Mouse (Mus musculus) CH12.LX (cell line): ENCODE measurements at regions not wholly inside any gene's neighbourhood (a gene's known extent, or its start where the extent isn't known, plus 50 kb on each side); places are given as distances from the start of the nearest gene placed in this dataset.

Experiments
- DNase-seq: peaks from one replicate; pipeline ENCODE4 v3.0.0-alpha.2; 2013; ENCODE audit errors: extremely low read depth
- H3K27ac ChIP-seq: 2 replicates; pipeline ENCODE4 v1.5.1; 2012; ENCODE audit warnings: low read depth, mild to moderate bottlenecking, control low read depth, moderate library complexity; ENCODE audit not compliant: insufficient read depth
- H3K27me3 ChIP-seq: replicated peaks from 2 replicates; pipeline ENCODE3; 2012; ENCODE audit warnings: inconsistent platforms
- H3K36me3 ChIP-seq, 2 experiments: replicated peaks in 1 of 2; 2 replicates each; pipeline versions ENCODE3 to v1.6.1; 2012; ENCODE audit warnings: inconsistent platforms in 1 of 2, low read length in 1 of 2, mild to moderate bottlenecking in 1 of 2, mixed read lengths in 1 of 2, moderate library complexity in 1 of 2; ENCODE audit not compliant: control insufficient read depth in 1 of 2, insufficient read depth in 1 of 2
- H3K4me1 ChIP-seq, 2 experiments: 2 replicates each; pipeline ENCODE4 v1.6.1; 2012; ENCODE audit warnings: inconsistent platforms in 1 of 2, moderate library complexity in 1 of 2; ENCODE audit not compliant: insufficient read depth in 2 of 2, control insufficient read depth in 1 of 2
- H3K4me2 ChIP-seq: 2 replicates; pipeline ENCODE4 v1.6.1; 2012; ENCODE audit warnings: low read depth, mild to moderate bottlenecking, control low read depth; ENCODE audit not compliant: poor library complexity, insufficient read depth, severe bottlenecking
- H3K4me3 ChIP-seq, 3 experiments: fragments of 150-350 bp in 1 of 3; sonication (generic) in 1 of 3; replicated peaks in 1 of 3; 2 replicates each; pipeline versions ENCODE3 to v1.5.1; 2011 to 2012; ENCODE audit warnings: low read depth in 2 of 3, low read length in 2 of 3, mild to moderate bottlenecking in 2 of 3, moderate library complexity in 2 of 3, control low read depth in 1 of 3, improper control_type of control experiment in 1 of 3, inconsistent platforms in 1 of 3, mixed read lengths in 1 of 3; ENCODE audit not compliant: poor library complexity in 1 of 3
- H3K79me2 ChIP-seq: replicated peaks from 2 replicates; pipeline ENCODE4 v1.6.1; 2012; ENCODE audit warnings: mild to moderate bottlenecking, moderate library complexity; ENCODE audit not compliant: control insufficient read depth, poor library complexity, insufficient read depth, severe bottlenecking; ENCODE audit errors: extremely low read depth
- H3K9ac ChIP-seq: 2 replicates; pipeline ENCODE4 v1.6.1; 2012; ENCODE audit warnings: low read depth, mild to moderate bottlenecking, control low read depth, moderate library complexity; ENCODE audit not compliant: insufficient read depth
- H3K9me3 ChIP-seq: replicated peaks from 2 replicates; pipeline ENCODE3; 2012; ENCODE audit warnings: low read length, inconsistent platforms, mixed read lengths
- BHLHE40 ChIP-seq: IDR thresholded peaks from 2 replicates; pipeline ENCODE4 v1.6.1; 2011; ENCODE audit warnings: mild to moderate bottlenecking, low read depth, low read length, improper control_type of control experiment
- CHD2 ChIP-seq: IDR thresholded peaks from 2 replicates; pipeline ENCODE4 v1.6.1; 2011; ENCODE audit warnings: low read length, improper control_type of control experiment
- CTCF ChIP-seq, 2 experiments: IDR thresholded peaks in 1 of 2; conservative IDR thresholded peaks in 1 of 2; 2 replicates each; pipeline ENCODE4 v1.5.1; 2011 to 2012; ENCODE audit warnings: low read depth in 2 of 2, low read length in 2 of 2, improper control_type of control experiment in 1 of 2, inconsistent platforms in 1 of 2, mild to moderate bottlenecking in 1 of 2, moderate library complexity in 1 of 2
- E2F4 ChIP-seq: IDR thresholded peaks from 2 replicates; pipeline ENCODE4 v1.6.1; 2011; ENCODE audit warnings: low read depth, low read length, improper control_type of control experiment; ENCODE audit not compliant: insufficient replicate concordance
- EP300 ChIP-seq: IDR thresholded peaks from 2 replicates; pipeline ENCODE4 v1.6.1; 2011; ENCODE audit warnings: low read length, improper control_type of control experiment
- ETS1 ChIP-seq: conservative IDR thresholded peaks from 2 replicates; pipeline ENCODE4 v1.6.1; 2012; ENCODE audit warnings: low read depth, mild to moderate bottlenecking, inconsistent platforms, low read length, improper control_type of control experiment, moderate library complexity
- GABPA ChIP-seq: IDR thresholded peaks from 2 replicates; pipeline ENCODE4 v1.6.1; 2012; ENCODE audit warnings: low read depth, low read length, improper control_type of control experiment, inconsistent platforms; ENCODE audit not compliant: insufficient replicate concordance
- HCFC1 ChIP-seq: IDR thresholded peaks from 2 replicates; pipeline ENCODE4 v1.6.1; 2012; ENCODE audit warnings: low read depth, mild to moderate bottlenecking, inconsistent platforms, low read length, improper control_type of control experiment
- IRF4 ChIP-seq: IDR thresholded peaks from 2 replicates; pipeline ENCODE4 v1.6.1; 2014; ENCODE audit warnings: low read depth, mild to moderate bottlenecking, inconsistent platforms, low read length, improper control_type of control experiment
- JUN ChIP-seq: IDR thresholded peaks from 2 replicates; pipeline ENCODE4 v1.6.1; 2011; ENCODE audit warnings: low read depth, mild to moderate bottlenecking, low read length, improper control_type of control experiment, moderate library complexity; ENCODE audit not compliant: insufficient read depth
- JUND ChIP-seq: conservative IDR thresholded peaks from 2 replicates; pipeline ENCODE4 v1.6.1; 2011; ENCODE audit warnings: low read depth, low read length, improper control_type of control experiment
- KAT2A ChIP-seq: IDR thresholded peaks from 2 replicates; pipeline ENCODE4 v1.6.1; 2012; ENCODE audit warnings: low read length, improper control_type of control experiment, inconsistent platforms; ENCODE audit not compliant: insufficient replicate concordance
- MAFK ChIP-seq: IDR thresholded peaks from 2 replicates; pipeline ENCODE4 v1.6.1; 2011; ENCODE audit warnings: low read length, improper control_type of control experiment; ENCODE audit not compliant: insufficient replicate concordance
- MAX ChIP-seq: IDR thresholded peaks from 2 replicates; pipeline ENCODE4 v1.6.1; 2011; ENCODE audit warnings: low read length, improper control_type of control experiment
- MYC ChIP-seq: IDR thresholded peaks from 2 replicates; pipeline ENCODE4 v1.6.1; 2011; ENCODE audit warnings: low read depth, mild to moderate bottlenecking, improper control_type of control experiment, low read length
- NRF1 ChIP-seq: IDR thresholded peaks from 2 replicates; pipeline ENCODE4 v1.6.1; 2014; ENCODE audit warnings: low read depth, mild to moderate bottlenecking, inconsistent platforms, low read length, improper control_type of control experiment, moderate library complexity
- PAX5 ChIP-seq: IDR thresholded peaks from 2 replicates; pipeline ENCODE4 v1.6.1; 2012; ENCODE audit warnings: low read length, inconsistent platforms, mixed read lengths
- POLR2AphosphoS2 ChIP-seq: IDR thresholded peaks from 2 replicates; pipeline ENCODE4 v1.6.1; 2011; ENCODE audit warnings: low read depth, low read length, improper control_type of control experiment
- RAD21 ChIP-seq: IDR thresholded peaks from 2 replicates; pipeline ENCODE4 v1.6.1; 2011; ENCODE audit warnings: low read depth, mild to moderate bottlenecking, low read length, improper control_type of control experiment, moderate library complexity
- SMC3 ChIP-seq: IDR thresholded peaks from 2 replicates; pipeline ENCODE4 v1.6.1; 2011; ENCODE audit warnings: low read depth, low read length, improper control_type of control experiment
- TBP ChIP-seq: conservative IDR thresholded peaks from 2 replicates; pipeline ENCODE4 v1.6.1; 2011; ENCODE audit warnings: low read depth, low read length, improper control_type of control experiment
- TCF12 ChIP-seq: IDR thresholded peaks from 2 replicates; pipeline ENCODE4 v1.6.1; 2014; ENCODE audit warnings: low read depth, mild to moderate bottlenecking, inconsistent platforms, low read length, improper control_type of control experiment
- UBTF ChIP-seq: IDR thresholded peaks from 2 replicates; pipeline ENCODE4 v1.6.1; 2012; ENCODE audit warnings: low read depth, mild to moderate bottlenecking, inconsistent platforms, low read length, improper control_type of control experiment, moderate library complexity
- USF1 ChIP-seq: IDR thresholded peaks from 2 replicates; pipeline ENCODE4 v1.6.1; 2014; ENCODE audit warnings: low read depth, mild to moderate bottlenecking, inconsistent platforms, low read length, improper control_type of control experiment
- ZC3H11A ChIP-seq: IDR thresholded peaks from 2 replicates; pipeline ENCODE4 v1.6.1; 2012; ENCODE audit warnings: low read depth, mild to moderate bottlenecking, inconsistent platforms, low read length, improper control_type of control experiment
- ZMIZ1 ChIP-seq: IDR thresholded peaks from 2 replicates; pipeline ENCODE4 v1.6.1; 2012; ENCODE audit warnings: low read depth, mild to moderate bottlenecking, inconsistent platforms, low read length, improper control_type of control experiment
- ZNF384 ChIP-seq: IDR thresholded peaks from 2 replicates; pipeline ENCODE4 v1.6.1; 2012; ENCODE audit warnings: low read depth, low read length, improper control_type of control experiment, inconsistent platforms
- dilution Hi-C: fragments of 300-500 bp; cut with MboI; formaldehyde crosslinking; loops from 2 replicates; pipeline ENCODE4 v1.14.3; 2020; ENCODE audit warnings: low sequenced_read_pairs; ENCODE audit not compliant: extremely low pct_unique_long_range_greater_than_20kb, extremely low pct_ligation_motif_present
- in situ Hi-C: fragments of 300-500 bp; cut with MboI; formaldehyde crosslinking; loops from 3 replicates; pipeline ENCODE4 v1.14.3; 2019; ENCODE audit warnings: low sequenced_read_pairs, low pct_ligation_motif_present, low pct_unique_long_range_greater_than_20kb, mixed read lengths

- TF ChIP-seq USF1, result no peak
- no peak for TF ChIP-seq RAD21
- no peak for TF ChIP-seq TBP
- no peak for TF ChIP-seq HCFC1
- TF ChIP-seq ZNF384, result no peak
- peak; percentile 71 for TF ChIP-seq TCF12
- TF ChIP-seq CTCF (conservative IDR thresholded peaks at IDR 0.05 in 1 of 2, IDR thresholded peaks at IDR 0.05 in 1 of 2; ENCODE audit: low read depth in 2 of 2, low read length in 2 of 2), result no peak
- no peak for TF ChIP-seq PAX5
These were observed 80.1 kb downstream of the Gm33543 start (continued) for GRCm38 (mm10) chr10:95762632-95763031.

GRCm38 (mm10) chr10:95761969-95762368, 80.8 kb downstream of the Gm33543 start:
- Histone ChIP-seq H3K36me3 (no peaks in the 10 kb centered on the region), H3K4me3 (no peak overlapping the region), H3K27me3 (no peaks in the 10 kb centered on the region), H3K4me2 (peak overlapping the region; percentile 96), H3K27ac (no peak overlapping the region), H3K9ac (no peak overlapping the region), H3K79me2 (no peaks in the 10 kb centered on the region), H3K9me3 (no peaks in the 10 kb centered on the region), H3K4me1 (peaks cover 6 to 29% of the 10 kb centered on the region in 2 experiments)
- dilution Hi-C loops, result no loop called here
- DNase-seq, result peak; percentile 78
- in situ Hi-C loops, result no loop called here
- TF ChIP-seq KAT2A (no peak), IRF4 (peak; percentile 82), ETS1 (peak; percentile 63), ZC3H11A (no peak), POLR2AphosphoS2 (no peak), PAX5 (no peak), CHD2 (no peak), NRF1 (no peak), GABPA (no peak), TBP (no peak), ZNF384 (no peak), BHLHE40 (peak; percentile 86), JUN (peak; percentile 74), E2F4 (no peak), MYC (peak; percentile 62; the same call in 1 of the 2 replicates), MAFK (no peak), SMC3 (no peak), UBTF (no peak), JUND (peak; percentile 93), EP300 (peak; percentile 78), MAX (peak; percentile 35; the same call in 1 of the 2 replicates), TCF12 (peak; percentile 91), ZMIZ1 (no peak)
- TF ChIP-seq, all 38 proteins: peak for 9
